Mouse (Mus musculus) right cerebral cortex, postnatal 36 days (tissue): ENCODE data around the gene Col27a1.

Experiments used
- DNase-seq, 2 experiments: peaks; one replicate each; pipeline ENCODE4 v3.0.0; 2022; ENCODE audit warnings: low spot score in 2 of 2, mixed read lengths in 1 of 2

Gene Col27a1

DNA sequence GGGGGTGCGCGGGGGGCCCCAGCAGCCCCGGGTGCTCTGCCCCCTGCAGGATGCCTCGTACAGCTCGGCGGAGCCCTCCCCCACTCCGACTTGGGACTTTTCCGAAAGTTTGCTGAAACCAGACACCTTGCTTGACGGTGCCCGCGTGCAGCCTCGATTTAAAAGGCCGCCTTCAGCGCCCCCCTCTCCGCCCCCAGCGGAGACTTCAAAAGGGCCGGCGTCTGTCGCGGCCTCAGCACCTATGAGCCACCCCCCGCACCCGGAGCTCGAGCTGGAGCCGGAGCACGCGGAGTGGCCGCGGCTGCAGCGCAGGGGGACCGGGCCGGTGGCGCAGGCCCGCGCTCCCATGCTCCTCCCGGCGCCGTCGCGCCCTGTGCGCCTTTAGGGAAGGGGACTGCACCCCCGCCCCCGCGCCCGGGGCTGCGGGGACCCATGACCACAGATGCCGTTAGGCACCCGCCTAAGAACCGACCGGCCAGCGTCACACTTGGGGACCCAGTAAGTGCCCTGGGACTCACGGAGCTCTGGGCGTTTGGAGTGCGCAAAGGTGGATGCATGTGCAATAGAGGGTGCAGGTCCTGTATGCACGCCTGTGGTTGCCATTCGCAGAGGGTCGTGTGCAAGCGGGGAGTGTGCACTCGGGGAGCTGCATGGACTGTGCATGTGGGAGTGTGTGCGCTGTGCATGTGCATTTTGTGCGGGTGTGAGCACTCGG, at the start of gene Col27a1:
Gene Col27a1, plus strand, starts transcription at position 98 of the 715 bp plus-strand sequence.
- DNase-seq = no peak

DNA sequence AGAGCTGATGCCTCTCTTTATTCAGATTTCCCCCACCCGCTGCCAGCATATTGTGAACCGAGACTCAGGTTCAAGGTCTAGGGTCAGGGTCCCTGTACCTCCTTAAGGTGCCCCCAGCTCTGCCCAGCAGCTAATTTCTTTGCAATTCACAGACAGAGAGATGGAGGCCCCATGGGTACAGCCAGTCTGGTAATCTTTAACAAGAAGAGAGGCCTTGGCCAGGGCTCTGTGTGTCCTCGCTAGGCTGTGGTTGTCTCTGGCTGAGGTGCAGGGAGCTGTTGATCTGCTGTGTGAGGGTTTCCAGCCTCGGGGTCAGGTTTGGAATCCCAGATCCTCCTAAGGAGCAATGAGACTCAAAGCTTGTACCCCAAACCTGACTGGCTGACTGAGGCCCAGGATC, 48.2 kb upstream of the Col27a1 start:
- no peak for DNase-seq

DNA sequence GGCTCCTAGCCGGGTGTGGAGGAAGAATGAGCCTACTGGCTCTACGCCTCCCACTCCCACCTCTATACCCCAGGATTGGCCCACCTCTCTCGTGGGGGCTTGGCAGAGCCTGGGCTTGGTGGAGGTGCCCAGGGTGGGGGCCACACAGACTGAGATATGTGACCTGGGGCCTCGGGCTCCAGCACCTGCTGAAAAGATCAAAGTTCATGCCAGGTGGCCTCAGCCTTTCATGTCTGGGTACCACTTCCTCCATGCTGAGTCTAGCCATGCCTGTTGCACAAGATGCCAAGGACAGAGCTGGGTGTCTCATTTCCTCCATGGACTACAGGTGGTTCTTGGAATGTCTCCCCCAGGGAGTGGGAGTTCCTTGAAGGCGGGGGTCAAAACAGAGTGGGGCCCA, 47.5 kb upstream of the Col27a1 start:
- DNase-seq = no peak

DNA sequence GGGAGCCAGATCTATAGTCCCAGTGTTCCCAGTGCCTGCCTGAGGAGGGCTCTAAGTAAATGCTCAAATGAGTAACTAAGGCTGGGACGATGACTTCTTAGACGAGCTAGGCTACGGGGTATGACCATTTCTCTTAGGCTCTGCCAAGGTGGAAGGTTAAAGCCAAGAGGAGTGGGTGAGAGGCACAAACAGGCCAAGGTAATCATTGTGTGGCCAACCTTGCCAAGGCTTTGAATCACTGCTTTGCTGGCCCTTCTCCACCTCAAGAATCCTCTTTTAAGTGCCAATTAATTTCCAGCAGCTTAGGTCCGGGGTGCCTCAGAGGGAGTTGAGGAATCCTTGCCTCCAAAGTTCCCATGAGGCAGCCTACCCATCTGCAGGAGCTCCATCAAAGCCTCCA, 43.7 kb upstream of the Col27a1 start:
- DNase-seq = no peak

DNA sequence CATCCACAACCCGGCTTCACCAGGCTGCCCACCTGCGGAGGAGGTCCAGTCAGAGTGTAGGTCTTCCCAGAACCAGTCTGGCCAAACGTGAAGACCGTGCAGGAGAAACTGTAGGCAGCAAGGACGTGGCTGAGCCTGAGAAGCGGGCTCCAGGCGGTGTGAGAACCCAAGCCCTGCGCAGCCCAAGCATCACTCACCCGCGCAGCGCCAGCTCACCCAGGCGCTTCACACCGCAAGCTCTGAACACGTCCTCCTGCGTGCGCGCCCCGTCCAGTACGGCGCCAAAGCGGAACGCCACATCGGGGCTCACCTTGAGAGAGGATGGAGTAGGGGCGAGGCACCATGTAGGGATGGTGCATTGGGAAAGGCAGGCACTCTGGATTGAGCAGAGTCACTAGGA, 42.7 kb upstream of the Col27a1 start:
- DNase-seq = no peak

DNA sequence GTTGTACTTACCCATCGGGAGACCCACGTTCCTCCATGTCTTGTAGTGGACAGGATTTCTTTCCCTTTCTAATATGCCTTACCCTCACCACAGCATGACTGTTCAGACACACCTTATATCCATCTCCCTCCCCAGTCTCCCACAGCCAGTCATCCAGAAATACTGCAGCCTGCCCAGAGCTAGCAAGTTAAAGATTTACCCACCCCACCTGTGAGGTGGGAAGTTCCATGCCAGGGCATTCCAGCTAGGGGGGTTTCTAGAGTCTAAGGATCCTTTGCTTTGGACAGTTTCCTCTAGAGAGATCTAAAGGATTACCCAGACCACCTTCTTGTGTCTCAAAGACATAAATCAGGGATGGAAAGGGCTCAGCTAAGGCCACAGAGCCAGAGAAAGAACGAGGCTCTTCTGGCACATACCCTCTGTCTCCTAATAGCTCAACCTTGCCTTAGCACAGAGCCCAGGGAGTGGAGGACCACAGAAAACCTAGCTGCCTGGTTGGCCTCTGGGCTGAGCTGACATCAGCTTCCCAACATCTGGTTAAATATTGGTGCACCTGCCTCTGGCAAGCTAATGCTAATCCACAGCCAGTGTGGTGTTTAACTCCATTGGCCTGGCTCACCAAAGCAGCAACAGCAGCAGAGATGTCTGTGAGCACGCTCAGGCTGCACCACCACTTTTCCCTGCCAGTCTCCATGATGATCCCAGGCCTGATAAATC, 41.7 kb upstream of the Col27a1 start, which contains the start of gene Kif12:
Gene Kif12, minus strand, starts transcription at position 163 of the 717 bp plus-strand sequence.
- DNase-seq = no peak

DNA sequence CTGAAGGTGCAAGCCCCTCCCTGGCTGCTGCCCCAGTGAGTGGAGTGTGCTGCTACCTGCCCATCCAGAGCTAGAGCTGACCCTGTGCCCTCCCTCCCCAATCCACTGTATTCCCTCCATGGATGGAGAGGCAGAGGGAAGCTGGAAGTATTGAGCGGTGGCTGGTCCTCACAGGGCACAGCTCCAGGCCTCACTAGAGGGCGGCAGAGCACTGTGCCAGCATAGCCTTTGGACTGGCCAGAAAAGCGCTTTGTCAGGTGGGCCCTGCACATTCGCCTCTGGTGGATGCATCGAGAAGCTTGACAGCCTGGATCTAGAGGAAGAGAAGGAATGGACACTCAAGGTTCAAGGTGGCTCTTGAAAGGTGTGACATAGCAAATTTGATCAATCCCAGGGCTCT, 32.2 kb upstream of the Col27a1 start:
- DNase-seq = peak; percentile 38 to 52

DNA sequence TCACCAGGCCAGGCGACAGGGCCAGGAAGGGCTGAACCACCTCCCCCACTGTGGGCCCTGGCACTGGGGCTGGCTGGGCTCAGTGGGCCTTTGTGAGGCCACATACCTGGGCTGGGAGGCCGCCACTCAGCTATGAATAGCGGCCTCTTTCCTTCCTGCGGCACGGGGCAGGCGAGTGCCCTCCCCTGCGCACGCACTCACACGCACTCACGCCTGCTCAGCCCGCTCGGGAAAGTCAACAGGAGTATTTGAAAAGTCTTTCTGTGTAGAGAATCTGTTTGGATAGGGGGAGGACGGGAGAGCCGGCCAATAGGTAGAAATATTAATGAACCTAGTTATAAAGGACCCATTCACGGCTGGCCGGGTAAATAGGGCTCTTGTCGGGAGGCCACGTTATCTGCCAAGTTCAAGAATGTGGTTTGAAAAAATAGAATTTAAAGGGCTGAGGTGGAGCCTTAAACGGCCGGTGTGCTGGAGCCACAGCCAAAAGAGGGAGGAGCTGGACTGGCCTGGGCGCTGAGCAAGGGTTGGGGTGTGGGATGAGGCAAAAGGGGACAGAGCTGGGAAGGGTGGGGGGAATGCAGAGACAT, 27.4 kb upstream of the Col27a1 start:
- DNase-seq = no peak

DNA sequence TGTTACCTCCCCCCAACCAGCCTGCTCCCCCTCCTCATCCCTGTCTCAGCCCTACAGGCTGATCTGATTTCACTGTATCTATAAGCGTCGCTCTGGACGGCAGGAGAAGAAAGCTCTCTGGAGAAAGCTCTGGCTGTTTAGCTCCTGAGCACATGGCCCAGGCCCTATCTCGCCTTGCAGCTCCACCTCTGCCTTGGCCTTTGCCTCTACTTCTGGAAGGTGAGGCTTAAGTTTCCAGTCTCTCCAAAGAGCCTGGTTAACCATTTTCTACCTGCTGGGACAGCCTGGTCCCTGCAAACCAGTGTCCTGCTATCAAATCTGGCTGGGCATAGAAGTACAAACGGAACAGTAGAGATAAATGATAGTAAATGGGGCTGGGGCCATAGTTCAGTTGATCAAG, 22.2 kb upstream of the Col27a1 start:
- no peak for DNase-seq

DNA sequence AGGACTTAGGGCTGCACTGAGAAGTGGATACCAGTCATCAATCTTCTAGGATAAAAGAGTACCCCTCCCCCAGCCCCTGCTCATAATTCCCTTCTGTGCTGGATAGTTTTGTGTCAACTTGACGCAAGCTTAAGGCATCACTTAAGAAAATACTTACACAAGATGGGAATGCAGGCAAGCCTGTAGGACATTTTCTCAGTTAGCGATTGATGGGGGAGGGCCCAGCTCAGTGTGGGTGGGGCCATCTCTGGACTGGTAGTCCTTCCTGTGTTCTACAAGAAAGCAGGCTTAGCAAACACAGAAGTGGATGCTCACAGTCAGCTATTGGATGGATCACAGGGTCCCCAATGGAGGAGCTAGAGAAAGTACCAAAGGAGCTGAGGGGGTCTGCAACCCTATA, 19.4 kb upstream of the Col27a1 start:
- DNase-seq = no peak

DNA sequence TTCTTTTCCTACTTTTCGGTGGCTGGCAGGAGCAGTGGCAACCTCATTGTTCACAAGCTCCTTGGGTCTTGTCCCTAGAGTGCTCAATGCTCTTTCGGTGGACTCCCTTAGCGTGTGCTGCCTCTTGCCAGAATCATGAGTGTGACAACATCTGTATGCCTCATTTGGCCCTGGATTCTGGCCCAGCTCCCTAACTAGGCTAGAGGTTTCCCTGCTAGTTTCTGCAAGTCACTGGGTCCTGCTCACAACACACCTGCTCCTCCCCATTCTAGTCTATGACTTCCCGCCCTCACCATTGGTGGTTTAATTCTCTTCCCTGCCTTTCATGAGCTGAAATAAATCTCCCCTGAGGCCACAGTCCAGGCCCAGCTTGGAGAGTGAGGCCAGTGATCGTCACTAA, 14.4 kb upstream of the Col27a1 start:
- DNase-seq = no peak

DNA sequence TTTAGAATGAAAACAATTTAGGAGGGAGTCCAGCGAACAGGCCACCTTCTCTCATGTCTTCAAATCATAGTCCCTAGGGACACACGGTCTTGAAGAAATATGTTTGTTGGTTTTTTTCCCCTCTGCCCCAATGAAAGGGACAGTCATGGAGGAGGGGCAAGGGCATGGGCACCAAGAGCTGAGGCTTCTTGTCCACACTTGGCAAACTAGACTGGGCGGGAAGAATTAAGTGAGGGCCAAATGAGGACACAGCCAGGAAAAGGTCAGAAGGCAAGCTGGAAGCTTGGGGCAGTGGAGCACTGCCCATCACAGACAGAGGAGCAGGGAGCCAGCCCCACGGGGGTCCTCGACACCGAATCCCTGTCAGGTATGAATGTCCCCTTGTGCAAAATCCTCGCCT, 9.9 kb upstream of the Col27a1 start:
- no peak for DNase-seq

DNA sequence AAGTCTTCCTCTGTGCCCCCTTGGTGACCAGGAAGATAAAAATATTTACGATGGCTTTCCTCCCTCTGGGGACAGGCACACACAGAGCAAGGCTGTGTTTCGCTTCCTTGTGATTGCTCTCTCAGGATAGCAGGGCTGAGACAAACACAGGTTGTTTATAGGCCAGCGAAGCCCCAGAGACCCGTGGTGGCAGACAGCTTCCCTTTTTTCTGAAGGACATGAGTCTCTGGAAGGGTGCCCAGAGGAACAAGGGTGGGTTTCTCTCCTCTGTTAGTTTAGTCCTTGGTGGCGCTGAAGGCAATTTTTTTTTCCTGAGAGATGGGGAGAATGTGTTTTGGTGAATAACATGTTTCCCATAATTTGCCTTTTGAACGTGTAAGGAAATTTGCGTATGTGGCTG, 8.2 kb upstream of the Col27a1 start:
- no peak for DNase-seq

DNA sequence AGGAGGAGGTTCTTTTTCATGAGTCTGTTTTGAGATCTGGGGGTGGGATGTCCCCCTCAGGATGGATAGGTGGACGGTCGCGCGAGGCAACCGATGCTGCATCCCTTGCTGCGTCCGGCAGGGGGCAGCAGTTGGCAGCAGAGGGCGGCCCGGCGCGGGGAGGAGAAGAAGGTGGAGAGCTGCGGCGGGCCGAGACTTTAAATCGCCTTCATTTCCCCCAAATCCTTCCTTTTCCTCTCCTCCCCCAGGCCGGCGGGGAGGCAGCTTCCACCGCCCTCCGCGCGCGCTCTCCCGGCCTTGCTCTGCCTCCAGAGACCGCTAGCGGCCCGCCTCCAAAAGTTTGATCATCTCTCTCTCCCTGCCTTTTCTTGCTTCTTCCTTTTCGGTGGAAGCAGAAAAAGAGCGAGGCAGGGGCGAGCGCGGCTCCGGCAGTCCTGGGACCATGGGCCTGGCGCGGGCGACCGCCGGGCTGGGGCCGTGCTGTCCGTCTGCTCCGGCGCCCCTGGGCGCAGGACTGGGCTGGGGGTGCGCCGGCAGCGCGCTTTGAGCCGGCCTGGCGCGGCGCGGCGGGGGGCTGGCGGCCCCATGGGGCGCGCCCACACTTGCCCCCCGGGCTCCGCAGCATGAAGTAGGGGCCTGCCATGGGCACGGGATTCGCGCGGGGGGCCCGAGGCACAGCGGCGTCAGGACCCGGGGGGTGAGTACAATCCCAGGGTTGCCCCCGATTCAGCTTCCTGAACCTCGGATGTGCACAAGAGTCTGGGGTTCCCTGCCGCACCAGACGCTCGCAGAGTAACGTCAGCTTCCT, 1.6 kb downstream of the Col27a1 start:
- DNase-seq = peak; percentile 36 to 48

DNA sequence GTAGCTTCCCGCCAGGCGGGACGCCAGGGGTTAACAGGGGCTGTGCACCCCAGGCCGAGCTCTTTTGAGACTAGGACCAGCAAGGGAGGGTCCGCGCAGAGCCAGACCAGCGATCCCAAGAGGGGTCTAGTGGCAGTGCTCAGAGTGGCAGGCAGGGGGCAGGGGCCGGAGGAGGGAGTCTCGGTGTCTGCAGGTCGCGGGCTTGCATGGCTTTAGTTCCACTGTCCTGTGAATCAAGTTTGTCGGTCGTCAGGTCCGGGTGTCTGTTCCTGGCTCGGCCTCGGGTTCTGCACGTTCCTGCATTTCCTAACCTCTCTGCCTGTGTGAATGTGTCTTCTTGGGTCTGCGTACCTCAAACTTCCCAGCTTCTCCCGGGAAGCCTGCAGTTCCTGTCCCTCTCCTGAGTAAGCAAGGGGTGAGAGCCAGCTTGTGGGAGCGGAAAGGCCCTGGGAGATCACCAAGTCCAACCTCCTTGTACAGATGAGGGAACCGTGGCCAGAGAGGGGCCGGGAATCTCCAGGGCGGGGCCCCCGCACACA, 2.3 kb downstream of the Col27a1 start:
- no peak for DNase-seq

DNA sequence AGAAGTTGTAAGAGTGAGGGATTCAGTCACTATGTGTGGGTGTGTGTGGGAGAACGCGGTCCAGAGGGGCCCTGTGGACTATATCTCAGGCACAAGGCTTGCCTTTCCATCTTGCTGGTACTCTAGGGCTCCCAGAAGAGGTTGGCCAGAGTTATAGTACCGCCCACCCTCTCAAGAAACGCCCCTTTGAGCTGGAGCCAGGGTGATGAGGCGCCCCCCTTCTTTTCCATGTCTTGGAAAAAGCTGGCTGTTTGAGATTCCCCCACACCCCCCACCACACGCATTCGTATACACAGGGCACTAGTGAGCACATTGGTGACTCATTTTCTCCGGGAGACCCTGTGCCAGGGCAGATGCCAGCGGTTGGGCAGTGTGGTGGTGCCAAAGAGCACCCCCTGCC, 2.8 kb downstream of the Col27a1 start:
- DNase-seq = no peak

DNA sequence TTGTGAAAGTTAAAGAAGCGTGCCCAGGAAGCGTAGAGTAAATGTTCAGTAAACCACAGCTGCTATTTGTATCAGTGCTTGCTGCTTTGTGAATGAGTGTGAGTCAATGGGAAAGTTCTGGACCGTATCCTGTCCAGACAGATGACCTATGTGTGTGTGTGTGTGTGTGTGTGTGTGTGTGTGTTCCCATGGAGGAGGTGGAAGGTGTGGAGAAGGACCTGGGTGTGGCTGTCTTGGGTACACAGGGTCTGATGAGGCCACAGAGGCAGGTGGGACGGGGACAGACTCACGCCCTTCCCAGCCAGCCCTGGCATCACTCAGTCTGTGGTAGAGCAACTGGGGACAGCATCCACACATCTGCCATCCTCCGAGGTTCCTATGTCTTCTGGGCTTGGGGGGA, 3.7 kb downstream of the Col27a1 start:
- DNase-seq = no peak

DNA sequence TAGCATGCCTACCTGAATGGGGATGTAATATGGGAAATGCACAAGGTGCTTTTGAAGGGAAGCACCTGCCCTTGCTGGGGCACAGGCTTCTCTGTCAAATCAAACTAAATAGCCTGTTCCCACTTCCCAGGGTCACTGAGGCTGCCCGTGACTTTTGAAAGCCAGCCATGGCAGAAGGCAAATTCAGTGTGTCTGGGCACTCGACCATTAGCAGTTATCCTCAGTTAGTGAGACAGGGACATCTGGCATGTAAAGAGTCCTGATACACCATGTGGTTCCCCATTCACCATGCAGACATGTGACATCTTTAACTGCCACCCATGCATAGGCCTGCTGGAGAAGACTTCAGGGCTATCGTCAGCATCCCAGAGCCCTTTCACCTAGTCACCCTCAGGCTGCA, 5.3 kb downstream of the Col27a1 start:
- DNase-seq = no peak

DNA sequence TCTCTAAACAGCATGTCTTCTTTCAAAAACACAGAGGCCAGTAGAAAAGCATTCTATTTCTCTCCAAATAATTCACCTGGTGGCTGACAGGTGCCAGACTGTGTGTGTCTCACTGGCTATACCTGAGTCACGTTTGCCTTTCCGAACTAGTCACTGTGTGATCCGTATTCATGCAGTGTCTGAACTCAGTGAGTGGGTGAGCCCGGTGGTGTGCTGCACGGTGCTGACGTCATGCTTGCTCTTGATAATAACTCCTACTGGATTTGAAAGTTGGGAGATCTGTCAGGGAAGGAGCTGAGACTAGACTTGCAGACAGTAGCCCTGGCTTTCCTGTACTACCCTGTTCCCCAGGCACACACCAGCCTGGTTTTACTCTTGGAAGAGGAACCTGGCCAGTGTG, 5.8 kb downstream of the Col27a1 start:
- DNase-seq = peak in 1 of 2 experiments; percentile 47

DNA sequence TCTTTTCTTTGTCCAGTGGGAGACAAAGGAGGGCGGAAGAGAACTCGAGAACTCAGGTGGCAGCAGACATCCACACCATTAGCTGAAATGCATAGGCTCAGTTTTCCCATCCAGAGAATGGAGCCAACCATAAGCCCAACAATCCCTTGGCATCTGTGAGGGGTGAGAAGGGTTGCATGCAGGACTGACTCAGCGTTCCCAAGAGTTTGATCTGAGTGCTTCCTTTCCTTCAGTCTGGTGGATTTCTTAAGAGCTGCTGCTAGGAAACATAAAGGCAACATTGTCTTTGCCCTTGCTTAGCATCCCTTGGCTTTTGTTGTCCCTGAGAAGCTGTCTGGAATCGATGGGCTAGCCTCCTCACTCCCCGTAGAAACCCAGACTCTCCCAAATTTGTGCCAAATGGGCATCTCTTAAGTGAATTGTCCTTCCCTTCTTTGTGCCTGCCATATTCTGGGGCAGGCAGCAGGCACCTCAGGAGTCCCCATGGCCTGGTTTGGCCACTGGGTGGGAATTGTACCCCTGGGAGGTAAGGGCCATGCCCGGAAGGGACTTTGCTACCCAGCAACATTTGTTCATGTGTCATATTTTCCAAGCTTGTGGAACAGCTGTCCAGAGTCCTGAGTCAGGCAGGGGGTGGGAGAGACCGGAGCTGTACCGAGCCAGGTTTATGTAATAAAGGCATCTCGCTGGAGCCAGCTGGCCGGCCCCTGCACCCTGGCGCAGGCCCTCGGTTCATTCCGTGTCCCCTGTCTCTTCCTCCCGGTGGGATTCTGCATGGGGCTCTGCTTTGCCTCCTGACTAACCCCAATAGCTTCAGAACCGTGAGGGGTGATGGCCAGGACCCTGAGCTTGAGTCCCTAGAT, 7.5 kb downstream of the Col27a1 start:
- no peak for DNase-seq

DNA sequence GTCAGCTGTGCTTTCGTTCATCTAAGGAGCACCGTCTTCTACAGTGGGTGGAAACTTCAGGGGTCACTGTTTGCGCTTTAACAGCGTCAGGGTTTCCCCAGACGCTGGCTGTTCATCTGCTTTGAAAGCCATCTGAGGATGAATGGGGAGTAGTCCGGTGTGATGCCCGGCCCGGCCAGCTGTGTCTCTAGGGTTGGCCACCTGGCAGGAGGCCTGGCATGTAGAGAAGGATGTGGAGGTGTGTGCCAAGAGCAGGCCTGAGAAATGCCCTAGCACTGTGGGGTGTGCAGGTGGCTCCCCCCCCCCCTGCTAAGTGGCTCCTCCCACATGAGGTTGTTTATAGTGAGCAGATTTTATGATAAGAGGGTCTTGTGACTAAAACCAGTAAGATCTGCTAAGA, 8.4 kb downstream of the Col27a1 start:
- DNase-seq = no peak
